Mouse (Mus musculus): ENCODE measurements around the gene Pde4d. TPM values are rescaled to one million over a fixed set of nuclear protein-coding genes. Genes with fewer than 3 reads are reported as not detected.

Pde4d gene
- polyA plus RNA-seq, 1 experiment from 2014 or later, result 29.2 TPM

DNA sequence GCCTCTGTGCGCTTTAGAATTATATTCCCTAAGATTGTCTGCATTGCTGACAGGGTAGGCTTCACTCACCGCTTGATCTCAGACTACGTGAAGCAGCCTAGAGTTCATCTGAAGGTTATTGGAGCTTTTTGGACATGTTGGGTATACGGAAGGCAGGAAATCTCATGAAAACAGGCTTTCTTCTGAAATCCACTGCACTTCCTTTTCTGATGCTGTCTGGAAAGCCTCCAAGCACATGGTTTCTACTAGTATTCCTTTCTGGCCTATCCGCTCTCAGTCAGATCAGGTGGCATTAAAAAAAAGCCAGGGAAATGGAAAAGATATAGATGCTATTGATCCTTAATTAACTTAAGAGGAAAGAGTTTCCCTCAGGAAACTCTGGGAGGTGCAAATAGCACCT, 812.8 kb downstream of the Pde4d start:
- Histone ChIP-seq H3K9me3 (ENCODE audit: control insufficient read depth, low read length) (no peaks in the 10 kb centered on the region), H3K4me1 (ENCODE audit: control insufficient read depth in 2 of 2, insufficient read depth in 2 of 2, low read length in 2 of 2) (peaks cover 0 to 3% of the 10 kb centered on the region in 2 experiments; a peak in 1 of 4 replicates), H3K36me3 (ENCODE audit: control insufficient read depth, insufficient read depth, low read length) (no peaks in the 10 kb centered on the region), H3K27ac (replicated peaks in 1 of 2; ENCODE audit: control insufficient read depth in 1 of 2, insufficient read depth in 1 of 2, low read depth in 2 of 2, low read length in 2 of 2) (peak overlapping the region; percentile 34 to 36; a peak in 3 of 4 replicates), H3K4me2 (ENCODE audit: low read length) (peak overlapping the region; percentile 97), H3K27me3 (ENCODE audit: control insufficient read depth, insufficient read depth, low read length) (no peaks in the 10 kb centered on the region), H3K4me3 (ENCODE audit: control insufficient read depth in 1 of 2, insufficient read depth in 1 of 2, low read depth in 1 of 2, low read length in 2 of 2) (peak overlapping the region; percentile 16 to 61; a peak in 2 of 4 replicates), H3K9ac (ENCODE audit: low read length) (no peak overlapping the region)
- WGBS, result 55% methylated on average over 5 of the region's 5 CpGs
- no peak for ATAC-seq (ENCODE audit: insufficient number of reproducible peaks, insufficient read depth, low FRiP score, low read depth)

- Histone ChIP-seq H3K27ac (replicated peaks in 1 of 2; ENCODE audit: control insufficient read depth in 1 of 2, insufficient read depth in 1 of 2, low read depth in 2 of 2, low read length in 2 of 2) (no peak overlapping the region), H3K4me3 (ENCODE audit: control insufficient read depth in 1 of 2, insufficient read depth in 1 of 2, low read depth in 1 of 2, low read length in 2 of 2) (no peak overlapping the region), H3K36me3 (ENCODE audit: control insufficient read depth, insufficient read depth, low read length) (no peaks in the 10 kb centered on the region), H3K27me3 (ENCODE audit: control insufficient read depth, insufficient read depth, low read length) (no peaks in the 10 kb centered on the region), H3K4me1 (ENCODE audit: control insufficient read depth in 2 of 2, insufficient read depth in 2 of 2, low read length in 2 of 2) (peaks cover 0 to 3% of the 10 kb centered on the region in 2 experiments; a peak in 1 of 4 replicates), H3K4me2 (ENCODE audit: low read length) (no peak overlapping the region), H3K9ac (ENCODE audit: low read length) (no peak overlapping the region), H3K9me3 (ENCODE audit: control insufficient read depth, low read length) (no peaks in the 10 kb centered on the region)
- no peak for ATAC-seq (ENCODE audit: insufficient number of reproducible peaks, insufficient read depth, low FRiP score, low read depth)
Observed at GRCm38 (mm10) chr13:109263833-109264232, 814.1 kb downstream of the Pde4d start.

- Histone ChIP-seq H3K9ac (ENCODE audit: low read length) (no peak overlapping the region), H3K36me3 (ENCODE audit: control insufficient read depth, insufficient read depth, low read length) (no peaks in the 10 kb centered on the region), H3K4me2 (ENCODE audit: low read length) (no peak overlapping the region), H3K4me1 (ENCODE audit: control insufficient read depth in 2 of 2, insufficient read depth in 2 of 2, low read length in 2 of 2) (no peaks in the 10 kb centered on the region), H3K9me3 (ENCODE audit: control insufficient read depth, low read length) (no peaks in the 10 kb centered on the region), H3K4me3 (ENCODE audit: control insufficient read depth in 1 of 2, insufficient read depth in 1 of 2, low read depth in 1 of 2, low read length in 2 of 2) (no peak overlapping the region), H3K27ac (replicated peaks in 1 of 2; ENCODE audit: control insufficient read depth in 1 of 2, insufficient read depth in 1 of 2, low read depth in 2 of 2, low read length in 2 of 2) (no peak overlapping the region), H3K27me3 (ENCODE audit: control insufficient read depth, insufficient read depth, low read length) (no peaks in the 10 kb centered on the region)
- WGBS, result 55% methylated on average over 3 of the region's 3 CpGs
- ATAC-seq (ENCODE audit: insufficient number of reproducible peaks, insufficient read depth, low FRiP score, low read depth), result no peak
Observed at GRCm38 (mm10) chr13:109268253-109268652, 818.5 kb downstream of the Pde4d start.

DNA sequence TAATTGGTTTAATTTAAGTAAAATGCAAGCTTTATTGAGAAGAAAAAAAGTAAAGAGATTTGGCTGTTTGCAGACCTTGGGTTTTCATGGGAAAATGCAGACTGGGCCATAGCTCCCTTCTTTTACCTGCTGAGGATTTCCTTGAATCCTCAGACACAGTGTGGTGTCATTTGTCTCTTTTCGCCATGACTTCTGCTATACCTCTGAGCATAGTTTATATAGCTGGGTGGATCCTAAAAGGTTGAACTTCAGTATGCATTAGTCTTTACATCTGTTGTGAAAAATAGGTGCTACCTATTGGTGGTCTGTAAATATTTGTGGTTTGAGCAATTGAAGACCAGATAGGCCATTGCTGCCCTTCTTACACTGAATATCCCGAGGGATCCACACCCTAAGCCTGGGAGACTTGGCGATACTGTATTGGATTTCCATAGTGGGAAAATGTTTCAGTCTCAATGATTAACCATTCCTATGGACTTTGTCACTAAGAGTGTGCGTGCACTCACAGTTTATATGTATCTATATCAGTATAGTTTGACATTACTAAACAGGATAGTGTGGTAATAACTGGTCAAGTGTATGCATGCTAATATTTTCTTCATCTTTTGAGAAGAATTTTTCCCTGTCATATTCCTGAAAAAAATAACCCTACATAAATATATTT, 819.0 kb downstream of the Pde4d start:
- Histone ChIP-seq H3K9ac (ENCODE audit: low read length) (no peak overlapping the region), H3K27me3 (ENCODE audit: control insufficient read depth, insufficient read depth, low read length) (no peaks in the 10 kb centered on the region), H3K4me1 (ENCODE audit: control insufficient read depth in 2 of 2, insufficient read depth in 2 of 2, low read length in 2 of 2) (no peaks in the 10 kb centered on the region), H3K27ac (replicated peaks in 1 of 2; ENCODE audit: control insufficient read depth in 1 of 2, insufficient read depth in 1 of 2, low read depth in 2 of 2, low read length in 2 of 2) (no peak overlapping the region), H3K4me3 (ENCODE audit: control insufficient read depth in 1 of 2, insufficient read depth in 1 of 2, low read depth in 1 of 2, low read length in 2 of 2) (no peak overlapping the region), H3K4me2 (ENCODE audit: low read length) (no peak overlapping the region), H3K36me3 (ENCODE audit: control insufficient read depth, insufficient read depth, low read length) (no peaks in the 10 kb centered on the region), H3K9me3 (ENCODE audit: control insufficient read depth, low read length) (no peaks in the 10 kb centered on the region)
- WGBS, result 91% methylated on average over 4 of the region's 4 CpGs
- no peak for ATAC-seq (ENCODE audit: insufficient number of reproducible peaks, insufficient read depth, low FRiP score, low read depth)

- Histone ChIP-seq H3K27ac (replicated peaks in 1 of 2; ENCODE audit: control insufficient read depth in 1 of 2, insufficient read depth in 1 of 2, low read depth in 2 of 2, low read length in 2 of 2) (no peak overlapping the region), H3K4me2 (ENCODE audit: low read length) (no peak overlapping the region), H3K36me3 (ENCODE audit: control insufficient read depth, insufficient read depth, low read length) (no peaks in the 10 kb centered on the region), H3K27me3 (ENCODE audit: control insufficient read depth, insufficient read depth, low read length) (no peaks in the 10 kb centered on the region), H3K9ac (ENCODE audit: low read length) (no peak overlapping the region), H3K9me3 (ENCODE audit: control insufficient read depth, low read length) (peaks cover 13% of the 10 kb centered on the region), H3K4me1 (ENCODE audit: control insufficient read depth in 2 of 2, insufficient read depth in 2 of 2, low read length in 2 of 2) (no peaks in the 10 kb centered on the region), H3K4me3 (ENCODE audit: control insufficient read depth in 1 of 2, insufficient read depth in 1 of 2, low read depth in 1 of 2, low read length in 2 of 2) (no peak overlapping the region)
- WGBS, result 88% methylated on average over 10 of the region's 10 CpGs
- no peak for ATAC-seq (ENCODE audit: insufficient number of reproducible peaks, insufficient read depth, low FRiP score, low read depth)
Observed at GRCm38 (mm10) chr13:109274869-109275268, 825.1 kb downstream of the Pde4d start.

DNA sequence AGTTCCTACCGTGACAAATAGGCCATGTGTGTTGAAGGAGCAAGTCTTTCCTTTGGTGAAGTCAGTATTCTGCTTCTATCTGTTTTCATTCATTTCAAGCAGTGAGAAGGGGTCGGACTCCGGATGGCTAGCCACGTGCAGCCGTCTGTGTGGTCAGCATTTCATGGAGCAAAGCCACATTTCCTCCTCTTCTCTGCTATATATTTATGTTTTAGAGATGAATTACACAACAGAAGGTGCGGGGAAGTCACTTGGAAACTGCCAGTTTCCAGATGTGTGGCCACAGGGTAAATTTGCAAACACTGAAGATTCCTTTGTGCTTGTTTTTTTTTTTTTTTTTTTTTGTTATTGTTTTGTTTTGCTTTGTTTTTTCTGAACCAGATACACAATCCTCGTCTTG, 828.0 kb downstream of the Pde4d start:
- Histone ChIP-seq H3K27ac (replicated peaks in 1 of 2; ENCODE audit: control insufficient read depth in 1 of 2, insufficient read depth in 1 of 2, low read depth in 2 of 2, low read length in 2 of 2) (no peak overlapping the region), H3K9me3 (ENCODE audit: control insufficient read depth, low read length) (peaks cover 13% of the 10 kb centered on the region), H3K27me3 (ENCODE audit: control insufficient read depth, insufficient read depth, low read length) (no peaks in the 10 kb centered on the region), H3K36me3 (ENCODE audit: control insufficient read depth, insufficient read depth, low read length) (no peaks in the 10 kb centered on the region), H3K4me2 (ENCODE audit: low read length) (no peak overlapping the region), H3K4me1 (ENCODE audit: control insufficient read depth in 2 of 2, insufficient read depth in 2 of 2, low read length in 2 of 2) (no peaks in the 10 kb centered on the region), H3K4me3 (ENCODE audit: control insufficient read depth in 1 of 2, insufficient read depth in 1 of 2, low read depth in 1 of 2, low read length in 2 of 2) (no peak overlapping the region), H3K9ac (ENCODE audit: low read length) (no peak overlapping the region)
- ATAC-seq (ENCODE audit: insufficient number of reproducible peaks, insufficient read depth, low FRiP score, low read depth), result no peak
- 76% methylated on average over 7 of the region's 7 CpGs for WGBS

GRCm38 (mm10) chr13:109278504-109278912, 828.8 kb downstream of the Pde4d start:
- no peak overlapping the region for H3K9ac ChIP-seq (ENCODE audit: low read length)
- no peaks in the 10 kb centered on the region for H3K36me3 ChIP-seq (ENCODE audit: control insufficient read depth, insufficient read depth, low read length)
- no peak for ATAC-seq (ENCODE audit: insufficient number of reproducible peaks, insufficient read depth, low FRiP score, low read depth)
- H3K9me3 ChIP-seq (ENCODE audit: control insufficient read depth, low read length), result peaks cover 13% of the 10 kb centered on the region
- WGBS, result 50% methylated on average over 10 of the region's 10 CpGs
- H3K4me2 ChIP-seq (ENCODE audit: low read length), result peak overlapping the region; percentile 23; the same call in 1 of the 2 replicates
- H3K4me3 ChIP-seq (ENCODE audit: control insufficient read depth in 1 of 2, insufficient read depth in 1 of 2, low read depth in 1 of 2, low read length in 2 of 2), result no peak overlapping the region
- no peaks in the 10 kb centered on the region for H3K4me1 ChIP-seq (ENCODE audit: control insufficient read depth in 2 of 2, insufficient read depth in 2 of 2, low read length in 2 of 2)
- no peaks in the 10 kb centered on the region for H3K27me3 ChIP-seq (ENCODE audit: control insufficient read depth, insufficient read depth, low read length)
- no peak overlapping the region for H3K27ac ChIP-seq (replicated peaks in 1 of 2; ENCODE audit: control insufficient read depth in 1 of 2, insufficient read depth in 1 of 2, low read depth in 2 of 2, low read length in 2 of 2)

DNA sequence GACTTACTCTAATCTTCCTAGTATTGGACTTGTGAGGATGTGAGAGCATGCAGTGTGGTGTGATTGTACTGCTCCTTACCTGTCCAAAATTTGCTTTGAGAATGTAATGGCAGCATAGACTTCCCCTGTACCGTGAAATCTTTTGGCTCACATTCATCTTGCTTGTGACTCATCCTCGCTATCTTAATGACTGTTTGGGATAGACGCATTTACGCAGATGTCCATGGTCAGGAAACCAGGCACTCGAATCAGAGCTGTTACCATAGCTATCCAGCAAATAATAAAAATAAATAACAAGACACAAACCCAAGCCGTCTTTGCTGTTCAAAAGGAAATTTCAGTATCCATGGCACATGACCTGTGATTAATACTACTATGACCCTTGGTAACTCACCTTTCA, 829.5 kb downstream of the Pde4d start:
- H3K9me3 ChIP-seq (ENCODE audit: control insufficient read depth, low read length), result peaks cover 13% of the 10 kb centered on the region
- H3K9ac ChIP-seq (ENCODE audit: low read length), result no peak overlapping the region
- no peak for ATAC-seq (ENCODE audit: insufficient number of reproducible peaks, insufficient read depth, low FRiP score, low read depth)
- no peak overlapping the region for H3K27ac ChIP-seq (replicated peaks in 1 of 2; ENCODE audit: control insufficient read depth in 1 of 2, insufficient read depth in 1 of 2, low read depth in 2 of 2, low read length in 2 of 2)
- H3K27me3 ChIP-seq (ENCODE audit: control insufficient read depth, insufficient read depth, low read length), result no peaks in the 10 kb centered on the region
- 59% methylated on average over 6 of the region's 6 CpGs for WGBS
- H3K4me2 ChIP-seq (ENCODE audit: low read length), result no peak overlapping the region
- H3K36me3 ChIP-seq (ENCODE audit: control insufficient read depth, insufficient read depth, low read length), result no peaks in the 10 kb centered on the region
- H3K4me1 ChIP-seq (ENCODE audit: control insufficient read depth in 2 of 2, insufficient read depth in 2 of 2, low read length in 2 of 2), result no peaks in the 10 kb centered on the region
- no peak overlapping the region for H3K4me3 ChIP-seq (ENCODE audit: control insufficient read depth in 1 of 2, insufficient read depth in 1 of 2, low read depth in 1 of 2, low read length in 2 of 2)
